Mouse (Mus musculus): ENCODE results near the gene Prx.

- no peak for TF ChIP-seq CTCF (IDR thresholded peaks at IDR 0.05; ENCODE audit: low read depth, low read length)
- TF ChIP-seq POLR2A (IDR thresholded peaks at IDR 0.05; ENCODE audit: insufficient read depth, low read length) = no peak
- TF ChIP-seq EP300 (IDR thresholded peaks at IDR 0.05; ENCODE audit: insufficient read depth, low read depth, low read length) = no peak
Measured at GRCm38 (mm10) chr7:27451359-27451758, 47.8 kb upstream of the Prx start.

All from ES-Bruce4 (cell line).